Mouse (Mus musculus) megakaryocyte, embryonic 14.5 days (primary cell): ENCODE results near the gene Tnrc6b. TPM values are rescaled to one million over a fixed set of nuclear protein-coding genes. Genes with fewer than 3 reads are reported as not detected.

Experiments
- H3K27me3 ChIP-seq: replicated peaks from 2 replicates; pipeline ENCODE3; 2012; ENCODE audit warnings: inconsistent platforms
- H3K36me3 ChIP-seq: replicated peaks from 2 replicates; pipeline ENCODE3; 2012; ENCODE audit warnings: low read length, inconsistent platforms, mixed read lengths
- H3K4me1 ChIP-seq: 2 replicates; pipeline ENCODE4 v1.6.1; 2012; ENCODE audit warnings: inconsistent platforms
- H3K4me3 ChIP-seq: replicated peaks from 2 replicates; pipeline ENCODE3; 2012; ENCODE audit warnings: moderate library complexity, mild to moderate bottlenecking, inconsistent platforms
- H3K9me3 ChIP-seq: 2 replicates; pipeline ENCODE4 v1.6.1; 2012; ENCODE audit warnings: inconsistent platforms
- FLI1 ChIP-seq: IDR thresholded peaks from 2 replicates; pipeline ENCODE4 v1.6.1; 2012; ENCODE audit warnings: low read length, inconsistent platforms, mixed read lengths
- GATA1 ChIP-seq: IDR thresholded peaks from 3 replicates; pipeline ENCODE4 v1.6.1; 2012; ENCODE audit warnings: mixed read lengths, low read length, inconsistent platforms, borderline replicate concordance
- polyA plus RNA-seq: library from polyadenylated mRNA; stranded (reverse); fragments of >175 nt; gene quantifications from 2 replicates; pipeline ENCODE4 v1.2.3, GENCODE M21; 2012; ENCODE audit warnings: low replicate concordance; ENCODE audit not compliant: insufficient read depth

Tnrc6b gene
- polyA plus RNA-seq, 1 experiment = 19.3 TPM

- no peaks in the 10 kb centered on the region for H3K9me3 ChIP-seq
- H3K36me3 ChIP-seq = peaks cover 14% of the 10 kb centered on the region
- no peak for TF ChIP-seq GATA1
- no peak for TF ChIP-seq FLI1
- H3K4me1 ChIP-seq = peaks cover 39% of the 10 kb centered on the region
- H3K4me3 ChIP-seq = peak overlapping the region; percentile 53
- no peaks in the 10 kb centered on the region for H3K27me3 ChIP-seq
These were observed 37.9 kb downstream of the Tnrc6b start for GRCm38 (mm10) chr15:80748979-80749378.

DNA sequence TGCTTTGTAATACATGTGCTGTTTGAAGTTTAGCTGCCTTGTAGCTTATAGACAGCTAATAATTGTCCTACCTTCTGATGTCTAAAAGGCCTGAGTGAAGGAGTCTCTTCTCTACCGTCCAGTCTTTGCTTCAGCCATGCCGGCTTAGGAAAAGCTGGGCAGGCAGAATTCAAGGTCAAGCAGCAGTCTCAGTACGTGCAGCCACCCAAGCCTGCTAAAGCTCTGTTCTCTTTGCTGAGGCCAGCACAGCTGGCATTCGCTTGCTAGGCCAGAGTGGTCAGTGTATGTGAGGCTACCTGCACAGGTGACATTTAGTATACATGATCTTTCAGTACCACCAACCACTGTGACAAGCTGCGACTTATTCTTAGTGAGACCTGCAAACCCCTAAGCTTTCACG is 42.2 kb downstream of the Tnrc6b start:
- no peak for TF ChIP-seq GATA1
- TF ChIP-seq FLI1 = no peak
- no peaks in the 10 kb centered on the region for H3K27me3 ChIP-seq
- H3K4me3 ChIP-seq = no peak overlapping the region
- H3K9me3 ChIP-seq = no peaks in the 10 kb centered on the region
- peaks cover 29% of the 10 kb centered on the region for H3K4me1 ChIP-seq
- H3K36me3 ChIP-seq = peaks cover 41% of the 10 kb centered on the region

DNA sequence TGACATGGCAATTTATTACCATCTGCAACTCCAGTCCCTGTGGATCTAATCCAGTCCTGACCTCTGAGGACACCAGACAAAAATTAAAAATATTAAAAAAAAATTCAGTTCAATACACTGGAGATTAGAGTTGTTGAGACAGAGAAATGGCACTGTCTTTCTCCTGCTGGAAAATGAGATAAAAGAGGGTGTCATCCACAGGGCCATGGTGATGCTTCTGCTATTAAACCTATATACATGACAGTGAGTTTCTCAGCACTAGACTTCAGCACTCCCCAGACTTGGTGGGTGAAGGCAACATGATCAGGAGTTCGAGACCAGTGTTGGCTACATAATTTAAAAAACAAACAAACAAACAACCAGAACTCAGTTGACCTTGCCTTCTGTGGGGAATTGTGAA is 43.0 kb downstream of the Tnrc6b start:
- H3K36me3 ChIP-seq = peaks cover 45% of the 10 kb centered on the region
- no peak overlapping the region for H3K4me3 ChIP-seq
- H3K27me3 ChIP-seq = no peaks in the 10 kb centered on the region
- H3K4me1 ChIP-seq = peaks cover 22% of the 10 kb centered on the region
- H3K9me3 ChIP-seq = no peaks in the 10 kb centered on the region
- TF ChIP-seq GATA1 (no peak), FLI1 (no peak)

DNA sequence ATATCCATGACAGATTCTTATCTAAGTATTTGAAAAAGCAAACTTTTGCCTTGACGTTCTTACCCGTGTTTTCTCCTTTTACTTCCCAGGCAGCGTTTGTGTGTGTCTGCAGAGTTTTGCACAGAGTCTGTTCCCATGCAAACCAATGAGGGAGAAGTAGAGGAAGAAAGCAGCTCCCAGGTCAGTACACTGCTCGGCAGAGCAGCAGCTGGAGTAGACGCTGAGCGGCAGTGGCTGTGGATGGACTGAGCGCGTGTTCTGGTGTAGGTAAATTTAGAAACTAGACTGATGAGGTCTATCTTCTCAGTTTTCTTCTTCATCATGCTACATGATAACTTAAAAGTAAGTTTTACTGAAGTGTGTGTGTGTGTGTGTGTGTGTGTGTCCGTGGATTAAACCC is 48.3 kb downstream of the Tnrc6b start:
- no peaks in the 10 kb centered on the region for H3K9me3 ChIP-seq
- H3K4me3 ChIP-seq = no peak overlapping the region
- TF ChIP-seq FLI1 (no peak), GATA1 (no peak)
- H3K4me1 ChIP-seq = peaks cover 8% of the 10 kb centered on the region; the same call in 1 of the 2 replicates
- H3K36me3 ChIP-seq = peaks cover 49% of the 10 kb centered on the region
- no peaks in the 10 kb centered on the region for H3K27me3 ChIP-seq

- Histone ChIP-seq H3K36me3 (peaks cover 38% of the 10 kb centered on the region), H3K27me3 (no peaks in the 10 kb centered on the region), H3K4me3 (no peak overlapping the region), H3K9me3 (no peaks in the 10 kb centered on the region), H3K4me1 (peaks cover 8% of the 10 kb centered on the region; the same call in 1 of the 2 replicates)
- TF ChIP-seq GATA1 (no peak), FLI1 (no peak)
These were observed 49.4 kb downstream of the Tnrc6b start for GRCm38 (mm10) chr15:80760504-80760903.

GRCm38 (mm10) chr15:80760935-80761334 is 49.8 kb downstream of the Tnrc6b start:
- Histone ChIP-seq H3K9me3 (no peaks in the 10 kb centered on the region), H3K36me3 (peaks cover 34% of the 10 kb centered on the region), H3K27me3 (no peaks in the 10 kb centered on the region), H3K4me1 (peaks cover 8% of the 10 kb centered on the region; the same call in 1 of the 2 replicates), H3K4me3 (no peak overlapping the region)
- TF ChIP-seq GATA1 (no peak), FLI1 (no peak)

DNA sequence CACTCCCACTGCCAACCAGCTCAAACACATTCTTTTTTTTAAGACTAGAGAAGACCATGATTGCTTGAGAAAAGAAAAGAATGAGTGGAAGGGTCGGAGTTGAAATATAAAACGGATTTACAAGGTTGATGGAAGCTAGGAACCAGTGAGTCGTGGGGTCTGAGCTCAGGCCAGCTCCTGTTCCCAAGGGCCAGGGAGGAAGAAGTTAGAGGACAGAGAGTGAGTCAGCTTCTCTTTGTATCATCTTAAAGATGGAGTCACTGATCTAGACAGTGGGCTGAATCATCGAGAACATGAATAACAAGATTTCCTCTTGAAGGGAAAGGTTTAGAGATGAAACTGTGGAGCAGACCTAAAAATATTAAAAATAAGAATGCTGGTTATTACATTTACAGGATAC is 51.5 kb downstream of the Tnrc6b start:
- no peaks in the 10 kb centered on the region for H3K27me3 ChIP-seq
- TF ChIP-seq GATA1 = no peak
- TF ChIP-seq FLI1 = no peak
- H3K4me3 ChIP-seq = no peak overlapping the region
- H3K36me3 ChIP-seq = peaks cover 30% of the 10 kb centered on the region
- H3K9me3 ChIP-seq = no peaks in the 10 kb centered on the region
- H3K4me1 ChIP-seq = peaks cover 5% of the 10 kb centered on the region; the same call in 1 of the 2 replicates

- H3K4me1 ChIP-seq = peaks cover 5% of the 10 kb centered on the region; the same call in 1 of the 2 replicates
- peaks cover 20% of the 10 kb centered on the region for H3K36me3 ChIP-seq
- TF ChIP-seq FLI1 (no peak), GATA1 (no peak)
- no peaks in the 10 kb centered on the region for H3K9me3 ChIP-seq
- no peak overlapping the region for H3K4me3 ChIP-seq
- no peaks in the 10 kb centered on the region for H3K27me3 ChIP-seq
These were observed 53.6 kb downstream of the Tnrc6b start for GRCm38 (mm10) chr15:80764666-80765065.

GRCm38 (mm10) chr15:80765381-80765780 is 54.3 kb downstream of the Tnrc6b start:
- TF ChIP-seq GATA1 (no peak), FLI1 (no peak)
- peaks cover 5% of the 10 kb centered on the region; the same call in 1 of the 2 replicates for H3K4me1 ChIP-seq
- no peaks in the 10 kb centered on the region for H3K27me3 ChIP-seq
- H3K4me3 ChIP-seq = no peak overlapping the region
- peaks cover 16% of the 10 kb centered on the region for H3K36me3 ChIP-seq
- no peaks in the 10 kb centered on the region for H3K9me3 ChIP-seq

GRCm38 (mm10) chr15:80768216-80768615 is 57.1 kb downstream of the Tnrc6b start:
- Histone ChIP-seq H3K4me3 (no peak overlapping the region), H3K4me1 (peaks cover 11% of the 10 kb centered on the region), H3K36me3 (peaks cover 6% of the 10 kb centered on the region), H3K9me3 (no peaks in the 10 kb centered on the region), H3K27me3 (no peaks in the 10 kb centered on the region)
- TF ChIP-seq GATA1 = no peak
- no peak for TF ChIP-seq FLI1

- TF ChIP-seq FLI1 = no peak
- no peak for TF ChIP-seq GATA1
- Histone ChIP-seq H3K27me3 (no peaks in the 10 kb centered on the region), H3K36me3 (peaks cover 15% of the 10 kb centered on the region), H3K4me1 (peaks cover 14% of the 10 kb centered on the region), H3K9me3 (no peaks in the 10 kb centered on the region), H3K4me3 (no peak overlapping the region)
These were observed 60.9 kb downstream of the Tnrc6b start for GRCm38 (mm10) chr15:80771926-80772441.
